In the genomic region with DNA sequence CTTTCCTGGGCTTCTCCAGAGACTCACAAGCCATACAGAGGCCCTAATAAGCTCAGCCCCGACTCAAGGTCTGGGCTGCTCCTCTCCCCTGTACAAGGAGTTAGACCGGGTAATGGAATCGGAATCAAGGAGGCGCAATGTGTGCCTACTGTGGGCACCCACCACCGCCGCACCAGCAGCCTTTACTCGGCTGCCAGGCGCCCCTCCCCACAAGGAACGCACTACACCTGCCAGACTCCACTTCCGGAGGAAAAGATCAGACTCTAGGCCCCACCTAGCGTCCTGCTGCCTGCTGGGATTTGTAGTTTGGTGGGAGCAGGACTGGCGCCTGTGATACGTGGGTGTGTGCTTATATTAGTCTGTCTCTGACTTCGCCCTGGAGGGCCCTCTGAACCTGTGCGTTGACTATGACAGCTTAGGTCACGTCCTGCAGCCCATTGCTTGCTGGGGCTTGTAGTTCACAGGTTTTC, we compare ENCODE assay signal across 8 mouse cellular contexts. TPM values are rescaled to one million over a fixed set of nuclear protein-coding genes. Genes with fewer than 3 reads are reported as not detected.
DNase-seq lines count a peak whose midpoint lies in the region; ATAC-seq lines count a peak whose summit lies in the region.

No protein-coding gene starts in this region.

- peak; percentile 62 for DNase-seq in adipocyte (ENCODE audit: low spot score)
- peak; percentile 89 for DNase-seq in embryo, embryonic 10 days (ENCODE audit: low spot score)
- peak; percentile 59 for DNase-seq in gastrocnemius, postnatal 10 days
- peak; percentile 85 to 90 for DNase-seq in left cerebral cortex, postnatal 10 days (ENCODE audit: extremely low spot score in 1 of 2, low spot score in 2 of 2)
- DNase-seq in right cerebral cortex, postnatal 25 days = peak; percentile 83
- DNase-seq in urinary bladder, postnatal 4 days (ENCODE audit: low spot score in 2 of 2) = peak; percentile 80

- ATAC-seq in inflammation-experienced regulatory T-cells, adult 6 months = peak; percentile 98
- ATAC-seq in megakaryocyte-erythroid progenitor cell, adult 5-6 weeks (replicated peaks; ENCODE audit: low FRiP score, low TSS enrichment, poor library complexity, severe bottlenecking) = peak; percentile 95

- intact Hi-C loops in left cerebral cortex, postnatal 10 days (cut with DNase I) = no loop called here

RNA-seq across cellular contexts. Expression of a gene that starts 5.6 kb away (rescaled TPM):
- 10 to 100 TPM; 12.4 to 19.1 TPM for total RNA-seq in gastrocnemius, postnatal 10 days (2021)
- polyA plus RNA-seq in inflammation-experienced regulatory T-cells, adult 6 months (2017; shearing (Covaris generic)) = 100 to 1,000 TPM; 499 to 613 (median 536) TPM
- 1 to 10 TPM; 2.8 to 4.0 TPM for total RNA-seq in left cerebral cortex, postnatal 10 days (2021)
- total RNA-seq in megakaryocyte-erythroid progenitor cell, adult 5-6 weeks (2014; fragmentation: Nextera tagmentation) = 23.7 and 36.7 TPM in 2 replicates
- 37.9 and 39.3 TPM in 2 replicates for total RNA-seq in megakaryocyte-erythroid progenitor cell, adult 5-6 weeks (2017)

RNA-seq across cellular contexts. Expression of a gene that starts 17.1 kb away (rescaled TPM):
- under 1 TPM; 0.54 to 0.79 TPM for total RNA-seq in gastrocnemius, postnatal 10 days (2021)
- polyA plus RNA-seq in inflammation-experienced regulatory T-cells, adult 6 months (2017; shearing (Covaris generic)) = not detected
- 1 to 10 TPM; 1.1 to 1.2 TPM for total RNA-seq in left cerebral cortex, postnatal 10 days (2021)
- not detected in 2 replicates for total RNA-seq in megakaryocyte-erythroid progenitor cell, adult 5-6 weeks (2014; fragmentation: Nextera tagmentation)
- total RNA-seq in megakaryocyte-erythroid progenitor cell, adult 5-6 weeks (2017) = not detected in 2 replicates

RNA-seq across cellular contexts. Expression of a gene that starts 59.6 kb away (rescaled TPM):
- 1 to 10 TPM; 6.1 to 6.8 TPM for total RNA-seq in gastrocnemius, postnatal 10 days (2021)
- polyA plus RNA-seq in inflammation-experienced regulatory T-cells, adult 6 months (2017; shearing (Covaris generic)) = 10 to 100 TPM; 13.7 to 24.3 (median 20.6) TPM
- 10 to 100 TPM; 13.0 to 14.4 TPM for total RNA-seq in left cerebral cortex, postnatal 10 days (2021)
- total RNA-seq in megakaryocyte-erythroid progenitor cell, adult 5-6 weeks (2014; fragmentation: Nextera tagmentation) = 16.2 and 17.0 TPM in 2 replicates
- total RNA-seq in megakaryocyte-erythroid progenitor cell, adult 5-6 weeks (2017) = 6.6 and 8.1 TPM in 2 replicates

RNA-seq across cellular contexts. Expression of a gene that starts 59.7 kb away (rescaled TPM):
- 10 to 100 TPM; 36.3 to 37.1 TPM for total RNA-seq in gastrocnemius, postnatal 10 days (2021)
- polyA plus RNA-seq in inflammation-experienced regulatory T-cells, adult 6 months (2017; shearing (Covaris generic)) = 1 to 10 TPM; 3.9 to 5.5 (median 4.1) TPM
- total RNA-seq in left cerebral cortex, postnatal 10 days (2021) = 10 to 100 TPM; 25.9 to 30.8 TPM
- 20.0 and 24.3 TPM in 2 replicates for total RNA-seq in megakaryocyte-erythroid progenitor cell, adult 5-6 weeks (2014; fragmentation: Nextera tagmentation)
- total RNA-seq in megakaryocyte-erythroid progenitor cell, adult 5-6 weeks (2017) = 11.2 and 15.6 TPM in 2 replicates

Comparison
In these comparisons a context has a peak if more than half of its experiments do, and no peak if none do; other contexts are left out.
1. Peak in every context shown above with its lines: DNase-seq and ATAC-seq.